Mouse (Mus musculus) brain, embryonic 18.5 days (tissue): Measurements from ENCODE around the gene Epb41l3.

Source experiments
- DNase-seq: peaks from one replicate; pipeline ENCODE4 v3.0.0-alpha.2; 2012; ENCODE audit warnings: low read depth, low spot score

Epb41l3 gene

DNA sequence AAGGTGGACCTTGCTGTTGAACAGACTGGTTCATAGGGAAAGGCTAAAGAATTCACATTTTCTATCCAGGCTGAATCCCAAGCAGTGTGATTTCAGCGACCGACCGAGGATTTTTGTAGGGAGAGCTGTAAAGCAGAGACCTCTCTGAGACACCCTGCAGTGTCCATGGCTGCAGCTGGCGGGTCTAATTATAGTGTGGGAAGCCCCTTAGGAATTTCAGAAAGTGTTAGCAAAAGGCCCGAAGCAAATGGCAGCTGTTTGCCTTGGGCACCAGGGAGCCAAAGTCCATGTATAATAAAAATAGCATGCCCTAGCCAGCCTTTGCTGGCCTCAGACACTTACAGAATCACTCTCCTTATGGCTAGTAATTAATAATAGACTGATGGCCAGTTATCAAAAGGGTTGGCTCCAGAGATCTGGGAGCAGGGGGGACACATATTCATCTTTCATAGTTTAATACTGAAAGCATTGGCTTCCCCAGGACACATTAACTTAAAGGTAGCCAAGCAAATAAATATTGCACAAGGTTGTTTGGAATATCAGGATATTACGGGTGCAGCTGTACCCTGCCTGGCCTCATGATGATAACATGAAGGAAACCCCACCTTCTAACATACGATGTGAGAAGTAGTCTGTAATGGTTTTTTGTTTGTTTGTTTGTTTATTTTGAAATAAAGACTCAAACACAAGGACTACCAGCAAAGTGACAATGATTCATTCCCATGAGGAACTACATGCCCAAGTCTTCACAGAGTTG lies 106.3 kb downstream of the Epb41l3 start:
- no peak for DNase-seq

- no peak for DNase-seq
These were observed 112.3 kb downstream of the Epb41l3 start for GRCm38 (mm10) chr17:69187794-69188193.

DNA sequence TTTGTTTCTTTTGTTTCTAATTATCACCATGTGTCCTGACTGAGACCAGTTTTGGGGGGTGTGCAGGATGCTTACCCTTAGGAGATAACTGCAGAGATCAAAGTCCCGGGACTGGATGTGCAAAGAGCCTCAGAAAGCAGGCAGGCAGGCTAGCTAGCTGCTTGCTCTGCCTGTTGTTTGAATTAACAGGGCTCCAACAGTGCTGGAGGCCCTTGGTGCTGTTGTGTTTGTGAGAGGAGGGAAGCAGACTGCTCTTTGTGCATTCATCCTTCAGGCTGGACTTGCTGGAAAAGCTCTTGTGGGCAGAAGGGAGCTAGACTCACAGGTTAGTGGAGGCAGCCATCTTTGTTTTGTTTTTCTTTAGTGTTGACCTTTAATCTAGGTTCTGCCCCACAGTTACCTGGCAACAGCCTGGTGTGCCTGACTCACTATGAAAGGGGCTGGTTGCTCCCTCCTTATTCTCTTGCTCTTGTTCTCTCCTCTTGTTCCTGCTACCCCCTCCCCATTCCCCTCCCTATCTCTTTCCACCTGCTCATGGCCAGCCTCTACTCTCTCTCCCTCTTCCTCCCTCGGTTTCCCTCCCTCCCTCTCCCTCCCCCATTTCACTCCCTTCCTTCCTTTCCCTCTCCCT lies 117.5 kb downstream of the Epb41l3 start:
- no peak for DNase-seq

- no peak for DNase-seq
These were observed 119.1 kb downstream of the Epb41l3 start for GRCm38 (mm10) chr17:69194599-69194998.

DNA sequence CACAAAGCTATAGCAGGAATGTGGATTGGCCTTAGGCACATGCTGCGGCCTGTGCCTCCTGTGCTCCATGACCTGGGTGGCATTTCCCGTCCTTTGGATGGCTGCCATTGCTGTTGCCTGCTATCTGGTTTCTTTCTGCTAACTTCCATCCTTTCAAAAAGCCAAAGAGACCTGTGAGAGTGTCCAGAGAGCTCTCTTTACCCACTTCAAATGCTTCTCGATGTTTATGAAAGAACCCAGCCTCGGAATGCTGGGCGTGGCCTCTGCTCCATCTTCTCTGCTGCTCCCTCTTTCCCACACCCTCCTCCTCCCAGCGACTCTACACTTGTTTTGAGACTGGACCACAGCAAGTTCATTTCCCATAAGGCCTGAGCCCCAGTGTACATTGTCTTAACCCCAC lies 120.3 kb downstream of the Epb41l3 start:
- no peak for DNase-seq

DNA sequence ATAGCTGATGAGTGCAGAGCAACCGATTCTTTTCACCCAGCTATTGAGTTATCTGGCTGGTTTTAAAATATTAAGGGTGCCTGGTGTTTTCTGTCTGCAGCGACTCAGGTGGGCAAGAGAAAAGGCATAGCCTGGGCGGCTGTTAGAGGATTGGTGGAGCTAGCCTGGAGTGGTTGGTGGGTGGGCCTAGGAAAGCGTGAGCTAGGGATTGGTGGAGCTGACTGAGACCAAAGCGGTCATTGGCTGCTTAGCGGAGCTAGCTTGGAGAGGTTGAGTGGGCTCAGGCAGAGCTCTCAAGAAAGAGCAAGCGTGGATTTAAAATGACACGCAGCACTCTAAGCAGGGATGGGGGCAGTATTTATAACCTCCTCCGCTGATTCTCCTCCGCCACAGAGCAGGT lies 121.2 kb downstream of the Epb41l3 start:
- no peak for DNase-seq

GRCm38 (mm10) chr17:69198805-69199204 lies 123.3 kb downstream of the Epb41l3 start:
- no peak for DNase-seq

- no peak for DNase-seq
These were observed 124.3 kb downstream of the Epb41l3 start for GRCm38 (mm10) chr17:69199827-69200226.

- no peak for DNase-seq
These were observed 125.5 kb downstream of the Epb41l3 start for GRCm38 (mm10) chr17:69200936-69201335.

GRCm38 (mm10) chr17:69205282-69205999 lies 130.0 kb downstream of the Epb41l3 start:
- DNase-seq, result no peak

DNA sequence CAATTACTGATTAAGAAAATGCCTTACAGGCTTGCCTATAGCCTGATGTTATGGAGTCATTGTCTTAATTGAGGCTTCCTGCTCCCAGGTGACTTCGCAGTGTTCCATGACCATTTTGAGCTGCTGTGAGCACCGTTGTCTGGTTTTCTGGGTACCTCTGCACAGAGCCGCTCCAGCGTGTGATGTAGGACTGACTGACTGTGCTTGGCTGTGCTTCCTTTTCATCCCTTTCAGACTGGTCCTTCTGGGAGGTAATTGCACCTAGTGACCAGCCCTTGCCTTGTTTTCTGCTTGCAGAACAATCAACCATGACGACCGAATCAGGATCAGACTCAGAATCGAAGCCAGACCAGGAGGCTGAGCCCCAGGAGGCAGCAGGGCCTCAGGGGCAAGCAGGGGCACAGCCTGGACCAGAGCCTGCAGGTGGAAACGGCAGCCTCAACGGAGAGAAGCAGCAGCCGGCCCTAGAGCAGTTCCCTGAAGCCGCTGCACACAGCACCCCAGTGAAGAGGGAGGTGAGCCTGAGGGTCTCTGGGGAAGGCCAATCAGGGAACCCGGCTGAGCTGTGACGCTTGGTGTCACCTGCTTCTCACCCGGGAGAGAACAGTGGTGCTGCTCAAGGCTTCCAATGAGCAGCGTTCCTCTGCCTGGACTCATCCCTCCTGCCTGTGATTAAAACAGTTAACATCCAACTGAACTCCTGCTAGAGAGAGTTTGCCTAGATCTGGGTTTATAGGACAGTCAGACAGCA lies 132.3 kb downstream of the Epb41l3 start:
- DNase-seq, result no peak

DNA sequence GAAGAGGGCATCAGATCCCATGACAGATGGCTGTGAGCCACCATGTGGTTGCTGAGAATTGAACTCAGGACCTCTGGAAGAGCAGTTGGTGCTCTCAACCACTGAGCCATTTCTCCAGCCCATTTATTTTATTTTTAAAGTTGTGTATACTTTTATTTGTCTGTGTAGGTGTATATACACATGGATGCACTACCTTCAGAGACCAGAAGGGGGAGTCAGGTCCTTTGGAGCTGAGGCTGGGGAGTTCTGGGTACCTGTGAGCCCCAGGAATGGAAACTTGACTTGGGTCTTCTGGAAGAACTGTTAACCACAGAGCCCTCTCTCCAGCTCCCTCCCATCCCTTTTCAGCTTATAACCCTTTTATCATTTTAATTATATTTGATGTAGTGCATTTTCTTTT lies 135.6 kb downstream of the Epb41l3 start:
- DNase-seq, result no peak

- DNase-seq, result no peak
These were observed 140.6 kb downstream of the Epb41l3 start for GRCm38 (mm10) chr17:69216120-69216519.

- no peak for DNase-seq
These were observed 145.4 kb downstream of the Epb41l3 start for GRCm38 (mm10) chr17:69220849-69221248.

DNA sequence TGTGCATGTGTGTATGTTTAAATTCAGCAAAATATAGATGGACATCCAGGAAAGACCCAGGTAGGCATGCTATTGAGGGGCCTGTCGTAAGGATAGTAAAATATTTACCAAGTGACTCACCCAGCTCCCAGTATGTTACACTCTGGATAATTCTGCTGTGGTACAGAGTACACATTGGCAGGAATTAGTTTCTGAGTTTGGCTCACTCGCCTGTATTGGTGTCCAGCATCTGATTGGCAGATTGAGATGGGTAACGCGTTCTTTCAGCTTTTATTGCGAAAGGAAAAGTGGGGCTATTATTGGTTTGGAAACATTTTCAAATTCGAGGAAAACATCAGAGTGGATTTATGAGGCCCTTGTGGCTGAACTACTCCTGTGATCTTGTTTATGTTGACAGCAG lies 145.9 kb downstream of the Epb41l3 start:
- no peak for DNase-seq

DNA sequence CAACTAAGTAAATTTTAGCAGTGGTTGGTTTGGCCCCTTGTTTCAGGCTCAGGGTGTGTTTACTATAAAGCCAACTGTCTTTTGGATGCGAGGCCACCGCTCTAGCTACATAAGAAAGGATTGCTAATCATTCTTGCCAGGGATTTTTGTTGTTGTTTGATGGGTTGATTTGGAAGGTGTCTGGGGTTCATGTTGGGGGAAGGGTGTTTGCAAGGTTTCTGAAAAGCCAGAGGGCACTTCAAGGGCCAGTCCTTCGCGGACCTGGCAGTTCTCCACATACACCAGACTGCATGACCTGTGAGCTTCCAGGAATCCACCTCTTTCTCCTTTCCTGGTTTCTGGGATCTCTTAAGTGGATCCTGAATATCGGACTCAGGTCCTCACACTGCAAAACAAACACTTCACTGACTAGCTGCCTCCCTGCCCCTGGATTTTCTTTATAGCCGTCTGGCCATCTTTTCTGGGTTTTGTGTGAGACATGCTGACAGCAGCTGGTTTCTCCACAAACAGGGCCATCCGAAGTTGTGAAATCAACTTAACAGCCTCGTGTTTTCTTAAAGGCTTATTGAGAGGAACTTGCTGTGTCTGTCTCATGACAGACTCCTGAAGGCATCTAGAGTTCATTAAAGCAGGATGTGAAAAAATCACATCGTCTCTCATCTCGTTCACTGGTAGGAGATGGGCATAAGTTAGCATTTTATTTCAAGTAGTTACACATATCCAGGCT lies 146.6 kb downstream of the Epb41l3 start:
- DNase-seq, result no peak

- no peak for DNase-seq
These were observed 150.5 kb downstream of the Epb41l3 start for GRCm38 (mm10) chr17:69225996-69226395.

GRCm38 (mm10) chr17:69227426-69228014 lies 152.0 kb downstream of the Epb41l3 start:
- DNase-seq, result no peak

DNA sequence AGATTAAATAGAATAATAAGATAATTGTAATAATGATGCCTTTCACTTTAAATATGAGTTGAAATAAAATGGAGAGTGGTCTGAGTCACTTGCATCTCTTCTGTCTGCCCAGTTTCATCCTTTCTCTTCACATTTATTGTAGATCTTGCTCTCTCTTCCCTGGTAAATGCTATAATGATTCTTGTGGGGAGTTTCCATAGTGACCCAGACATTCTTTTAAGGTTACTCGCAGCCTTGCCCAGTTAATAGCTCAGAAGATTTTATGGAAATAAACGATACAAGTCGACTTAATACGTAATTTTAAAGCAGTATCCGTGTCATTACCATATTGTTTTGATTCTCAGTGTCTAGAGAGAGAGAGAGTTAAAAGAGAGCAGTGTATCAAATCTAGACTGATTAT lies 154.0 kb downstream of the Epb41l3 start:
- no peak for DNase-seq

DNA sequence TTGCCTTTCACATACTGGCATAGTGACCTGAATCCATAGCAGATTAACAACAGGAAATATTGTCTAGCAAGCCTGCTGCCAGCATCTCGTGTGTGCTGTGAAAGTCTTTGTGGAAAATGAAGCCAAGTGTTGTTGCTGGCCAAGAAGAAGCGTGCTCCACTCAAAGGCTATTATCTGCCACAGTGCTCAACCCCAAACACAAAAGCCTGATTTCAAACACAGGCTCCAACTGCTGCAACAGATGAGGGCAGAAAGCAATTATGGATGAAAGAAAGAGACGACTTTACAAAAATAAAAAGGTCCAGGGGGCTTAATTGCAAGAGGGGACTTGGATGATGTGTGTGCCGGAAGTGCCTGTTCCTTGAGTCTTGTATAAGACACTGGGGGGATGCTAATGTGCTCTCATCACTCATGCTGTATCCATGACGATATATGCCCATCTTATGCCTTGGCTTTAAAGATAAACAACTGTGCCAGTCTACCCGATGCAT lies 154.7 kb downstream of the Epb41l3 start:
- DNase-seq, result peak; percentile 57

DNA sequence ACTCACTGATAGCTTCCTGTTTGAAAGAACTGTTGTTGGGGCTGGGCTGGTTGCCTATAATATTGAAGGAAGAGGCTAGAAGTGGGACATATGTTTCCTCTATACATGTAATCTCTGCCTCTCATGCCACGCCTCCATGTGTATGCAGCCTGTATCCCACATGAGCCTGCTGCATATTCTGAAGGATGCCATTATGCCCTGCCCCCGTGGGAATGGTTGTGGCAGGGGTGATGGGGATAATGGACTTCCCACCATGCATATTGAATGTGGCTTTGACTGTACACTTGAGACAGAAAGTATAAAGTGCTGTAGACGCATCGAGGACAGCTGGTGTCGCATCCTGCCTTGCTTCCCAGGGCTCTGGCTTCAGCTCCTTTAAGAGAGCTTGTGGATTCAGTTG lies 155.9 kb downstream of the Epb41l3 start:
- no peak for DNase-seq
